7 mouse cellular contexts compared by ENCODE assay signal in the genomic region with DNA sequence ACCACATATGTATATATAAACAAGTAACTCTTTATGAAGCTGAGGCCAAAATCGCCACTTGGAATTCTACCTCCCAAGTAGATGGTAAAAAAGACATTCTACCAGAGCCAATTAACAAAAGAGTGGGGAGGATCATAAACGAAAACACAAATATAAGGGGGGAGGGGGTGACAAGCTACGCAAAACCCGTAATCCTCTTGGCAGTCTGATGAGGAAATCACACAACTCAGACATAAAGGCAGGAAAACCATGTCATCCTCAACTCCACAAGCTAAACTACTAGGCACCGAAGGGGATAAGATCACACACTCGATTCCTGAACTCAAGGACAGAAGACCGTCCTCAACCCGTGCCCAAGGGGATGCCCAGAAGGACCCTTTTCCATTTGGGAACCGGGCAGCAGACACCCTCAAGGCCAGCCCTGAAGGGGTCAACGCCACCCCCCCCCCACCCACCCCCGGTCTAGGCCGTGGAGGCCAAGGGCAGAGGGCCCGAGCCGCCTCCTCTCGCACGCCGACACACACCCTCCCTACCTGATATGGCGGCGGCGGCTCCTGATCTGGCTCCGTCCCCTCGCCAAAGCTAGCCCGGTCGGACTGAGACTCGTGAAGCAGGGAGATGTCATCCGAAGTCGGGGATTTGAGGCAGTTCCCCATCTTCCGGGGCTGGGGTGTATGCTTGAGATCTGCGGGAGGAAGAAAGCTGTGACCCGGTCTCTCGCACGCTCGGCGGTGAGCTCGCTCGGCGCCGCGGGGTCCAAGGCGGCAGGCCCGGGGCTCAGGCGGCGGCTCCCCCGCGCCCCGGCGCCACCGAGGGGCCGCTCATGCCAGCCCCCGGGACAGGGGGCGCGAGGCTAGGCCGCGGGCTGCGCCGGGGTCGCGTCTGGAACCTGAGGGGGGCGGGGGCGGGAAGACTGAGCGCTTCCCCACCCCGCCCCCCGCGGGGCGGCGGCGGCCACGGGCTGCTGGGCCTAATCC. TPM values are rescaled to one million over a fixed set of nuclear protein-coding genes. Genes with fewer than 3 reads are reported as not detected.
DNase-seq lines count a peak whose midpoint lies in the region; ATAC-seq and TF ChIP-seq lines count a peak whose summit lies in the region.

No protein-coding gene starts in this region.

- H3K27me3 ChIP-seq in hindbrain, embryonic 13.5 days, result no peaks in the 10 kb centered on the region

- intact Hi-C loops in left cerebral cortex, adult 2 months (cut with DNase I), result loop anchor here (2.0 to 5.0 kb wide), 2 partner anchors 19 to 39 kb away; no protein-coding TSS in a partner anchor

- DNase-seq in R1 (ENCODE audit: low read depth, low spot score), result peak; percentile 71
- peak; percentile 70 to 78 for DNase-seq in cerebellum, postnatal 10 days
- peak; percentile 23 to 34 for DNase-seq in frontal cortex, postnatal 14 days (ENCODE audit: low spot score in 2 of 2)
- peak; percentile 47 for DNase-seq in left cerebral cortex, adult 2 months (ENCODE audit: extremely low spot score in 1 of 2, low spot score in 2 of 2)
- peak; percentile 9 to 17 for DNase-seq in right cerebral cortex, postnatal 36 days (ENCODE audit: low spot score in 2 of 2)

- no peak for TF ChIP-seq CTCF in left cerebral cortex, adult 2 months (IDR thresholded peaks at IDR 0.05)

- H3K27ac ChIP-seq in hindbrain, embryonic 13.5 days, result peak overlapping the region; percentile 98
- H3K27ac ChIP-seq in left cerebral cortex, adult 2 months, result peak overlapping the region; percentile 93

- ATAC-seq in hindbrain, embryonic 13.5 days (ENCODE audit: low FRiP score), result peak; percentile 87
- ATAC-seq in megakaryocyte, adult 5-6 weeks (ENCODE audit: poor library complexity, severe bottlenecking), result peak; percentile 61

- H3K9ac ChIP-seq in hindbrain, embryonic 13.5 days, result peak overlapping the region; percentile 98

- H3K36me3 ChIP-seq in hindbrain, embryonic 13.5 days, result peaks cover 10% of the 10 kb centered on the region; the same call in 1 of the 2 replicates

- H3K4me3 ChIP-seq in hindbrain, embryonic 13.5 days, result peak overlapping the region; percentile 76
- peak overlapping the region; percentile 71 for H3K4me3 ChIP-seq in left cerebral cortex, adult 2 months

- peaks cover 25% of the 10 kb centered on the region for H3K4me1 ChIP-seq in hindbrain, embryonic 13.5 days (replicated peaks)

- H3K9me3 ChIP-seq in hindbrain, embryonic 13.5 days, result no peaks in the 10 kb centered on the region

- peak overlapping the region; percentile 70 for H3K4me2 ChIP-seq in hindbrain, embryonic 13.5 days

- WGBS in hindbrain, embryonic 13.5 days, result under 1% methylated on average over 44 of the region's 68 CpGs

RNA-seq across cellular contexts. Expression of a gene that starts 8.7 kb away (rescaled TPM):
- 58.8 and 61.0 TPM in 2 replicates for polyA plus RNA-seq in hindbrain, embryonic 13.5 days (2015; fragmentation: Nextera tagmentation; extraction: Ambion mirVana)
- total RNA-seq in left cerebral cortex, adult 2 months (2021), result 100 to 1,000 TPM; 206 to 213 TPM
- total RNA-seq in megakaryocyte, adult 5-6 weeks (2015), result 27.2 and 28.8 TPM in 2 replicates
- total RNA-seq in megakaryocyte, adult 5-6 weeks (2017), result 27.6 and 31.5 TPM in 2 replicates

RNA-seq across cellular contexts. Expression of a gene that starts 55.2 kb away (rescaled TPM):
- not detected in 2 replicates for polyA plus RNA-seq in hindbrain, embryonic 13.5 days (2015; fragmentation: Nextera tagmentation; extraction: Ambion mirVana)
- total RNA-seq in left cerebral cortex, adult 2 months (2021), result not detected
- not detected in 2 replicates for total RNA-seq in megakaryocyte, adult 5-6 weeks (2015)
- 1.2 TPM in 1 of 2 replicates, not detected in the other for total RNA-seq in megakaryocyte, adult 5-6 weeks (2017)

Comparison
In these comparisons a context has a peak if more than half of its experiments do, and no peak if none do; other contexts are left out.
1. Peak in every context shown above with its lines: DNase-seq, ATAC-seq, H3K4me3 ChIP-seq and H3K27ac ChIP-seq.
2. DNase-seq: peak in every context shown above with its lines; median percentile 74 in cerebellum, postnatal 10 days; 71 in R1; 47 in left cerebral cortex, adult 2 months; 28 in frontal cortex, postnatal 14 days; 13 in right cerebral cortex, postnatal 36 days.
3. RNA of a gene that starts 8.7 kb away (total RNA-seq): 206 to 213 TPM in left cerebral cortex, adult 2 months; 27.2 to 31.5 TPM in megakaryocyte, adult 5-6 weeks; every median in the first group is over 4 times any median in the second.